Mouse (Mus musculus) liver, embryonic 14.5 days (tissue): ENCODE measurements around the gene Gpam. TPM values are rescaled to one million over a fixed set of nuclear protein-coding genes. Genes with fewer than 3 reads are reported as not detected.

Source experiments
- ATAC-seq: fragments of 200-750 bp; cut with Nextera tagmentation; 2 replicates; pipeline ENCODE4 v1.8.0; 2017; ENCODE audit warnings: moderate number of reproducible peaks, mild to moderate bottlenecking, moderate library complexity; ENCODE audit not compliant: insufficient read depth
- DNase-seq, 3 experiments: peaks; one replicate each; pipeline ENCODE4 v3.0.0-alpha.2; 2012 to 2013; ENCODE audit warnings: low read depth in 3 of 3, low spot score in 3 of 3
- H3K27ac ChIP-seq: fragments of 300-500 bp; sonication (generic); 2 replicates; pipeline ENCODE4 v1.5.1; 2014; ENCODE audit warnings: moderate library complexity, mild to moderate bottlenecking, control low read depth, inconsistent platforms
- H3K27me3 ChIP-seq: fragments of 300-500 bp; sonication (generic); 2 replicates; pipeline ENCODE4 v1.6.1; 2014; ENCODE audit warnings: mild to moderate bottlenecking, low read length, moderate library complexity; ENCODE audit not compliant: control insufficient read depth, insufficient read depth
- H3K36me3 ChIP-seq: fragments of 300-500 bp; sonication (generic); replicated peaks from 2 replicates; pipeline ENCODE4 v1.6.1; 2014; ENCODE audit warnings: low read depth; ENCODE audit not compliant: control insufficient read depth, insufficient read depth
- H3K4me1 ChIP-seq, 2 experiments: fragments of 200-500 bp in 1 of 2; fragments of 300-500 bp in 1 of 2; sonication (generic) in 1 of 2; replicated peaks; 2 replicates each; pipeline ENCODE4 v1.6.1; 2012 to 2014; ENCODE audit warnings: antibody characterized with exemption in 1 of 2, inconsistent platforms in 1 of 2, low read length in 1 of 2; ENCODE audit not compliant: control insufficient read depth in 2 of 2, insufficient read depth in 2 of 2
- H3K4me2 ChIP-seq: fragments of 300-500 bp; sonication (generic); 2 replicates; pipeline ENCODE4 v1.6.1; 2014; ENCODE audit warnings: low read depth, mild to moderate bottlenecking, control low read depth, moderate library complexity
- H3K4me3 ChIP-seq, 2 experiments: fragments of 200-500 bp in 1 of 2; fragments of 300-500 bp in 1 of 2; sonication (generic) in 1 of 2; 2 replicates each; pipeline ENCODE4 v1.5.1; 2012 to 2014; ENCODE audit warnings: low read depth in 2 of 2, low read length in 2 of 2, mild to moderate bottlenecking in 2 of 2, control low read depth in 1 of 2, inconsistent platforms in 1 of 2, moderate library complexity in 1 of 2; ENCODE audit not compliant: insufficient read depth in 1 of 2
- H3K9ac ChIP-seq: fragments of 300-500 bp; sonication (generic); replicated peaks from 2 replicates; pipeline ENCODE4 v1.6.1; 2014; ENCODE audit warnings: mild to moderate bottlenecking, control low read depth, moderate library complexity
- H3K9me3 ChIP-seq: fragments of 300-500 bp; sonication (generic); 2 replicates; pipeline ENCODE4 v1.6.1; 2016; ENCODE audit warnings: low read length, mixed read lengths; ENCODE audit not compliant: control insufficient read depth
- CTCF ChIP-seq: IDR thresholded peaks from 2 replicates; pipeline ENCODE4 v1.5.1; 2016; ENCODE audit warnings: antibody characterized with exemption, low read depth, control low read depth
- EP300 ChIP-seq: IDR thresholded peaks from 2 replicates; pipeline ENCODE4 v1.6.1; 2016; ENCODE audit warnings: antibody characterized with exemption, low read depth
- WGBS: fragments of 180-500 bp; shearing (Covaris S2); extraction: QIAGEN DNeasy Blood & Tissue Kit; methylation state at CpG from one replicate; pipeline ENCODE4 v1.1.7; 2014; ENCODE audit not compliant: insufficient replicate concordance; 5-methylcytosine and 5-hydroxymethylcytosine counted together
- polyA plus RNA-seq, 2 experiments: library from polyadenylated mRNA; depleted of rRNA in 1 of 2; stranded (reverse) in 1 of 2; unstranded in 1 of 2; fragments of >200 nt; fragmentation: Nextera tagmentation in 1 of 2; extraction: Ambion mirVana in 1 of 2; gene quantifications; 2 replicates each; pipeline versions ENCODE4 v1.2.1 to v1.2.3; 2012 to 2014

Gpam gene
- polyA plus RNA-seq, 2 experiments: 15.0 to 21.6 TPM

GRCm38 (mm10) chr19:55143391-55144300, 16.6 kb upstream of the Gpam start:
- ATAC-seq (no peak), DNase-seq (no peak)
- H3K9ac ChIP-seq: no peak overlapping the region
- peaks cover 0 to 13% of the 10 kb centered on the region in 2 experiments; a peak in 1 of 4 replicates for H3K4me1 ChIP-seq
- H3K36me3 ChIP-seq: no peaks in the 10 kb centered on the region
- no peaks in the 10 kb centered on the region for H3K27me3 ChIP-seq
- H3K9me3 ChIP-seq: no peaks in the 10 kb centered on the region
- 32% methylated on average over 11 of the region's 11 CpGs for WGBS
- TF ChIP-seq CTCF (no peak), EP300 (no peak)
- no peak overlapping the region for H3K4me3 ChIP-seq
- H3K27ac ChIP-seq: no peak overlapping the region
- H3K4me2 ChIP-seq: no peak overlapping the region

GRCm38 (mm10) chr19:55139301-55139700, 12.3 kb upstream of the Gpam start:
- DNase-seq (peak in 1 of 3 experiments; percentile 12), ATAC-seq (peak; percentile 52; the same call in 1 of the 2 replicates)
- Histone ChIP-seq H3K27me3 (no peaks in the 10 kb centered on the region), H3K36me3 (no peaks in the 10 kb centered on the region), H3K9ac (no peak overlapping the region), H3K4me3 (no peak overlapping the region), H3K4me2 (no peak overlapping the region), H3K4me1 (peaks cover 0 to 16% of the 10 kb centered on the region in 2 experiments; a peak in 2 of 4 replicates), H3K27ac (no peak overlapping the region), H3K9me3 (no peaks in the 10 kb centered on the region)
- WGBS: 44% methylated on average over 7 of the region's 7 CpGs
- TF ChIP-seq EP300 (no peak), CTCF (no peak)

GRCm38 (mm10) chr19:55138506-55138905, 11.5 kb upstream of the Gpam start:
- Histone ChIP-seq H3K4me3 (no peak overlapping the region), H3K9me3 (no peaks in the 10 kb centered on the region), H3K36me3 (no peaks in the 10 kb centered on the region), H3K4me2 (no peak overlapping the region), H3K9ac (no peak overlapping the region), H3K27ac (no peak overlapping the region), H3K27me3 (no peaks in the 10 kb centered on the region), H3K4me1 (peaks cover 0 to 16% of the 10 kb centered on the region in 2 experiments; a peak in 2 of 4 replicates)
- 64% methylated on average over 7 of the region's 7 CpGs for WGBS
- ATAC-seq: no peak
- no peak for DNase-seq
- TF ChIP-seq EP300: no peak
- no peak for TF ChIP-seq CTCF

- H3K4me3 ChIP-seq: no peak overlapping the region
- ATAC-seq (no peak), DNase-seq (no peak)
- no peaks in the 10 kb centered on the region for H3K36me3 ChIP-seq
- no peaks in the 10 kb centered on the region for H3K27me3 ChIP-seq
- H3K27ac ChIP-seq: no peak overlapping the region
- H3K9ac ChIP-seq: no peak overlapping the region
- no peak overlapping the region for H3K4me2 ChIP-seq
- WGBS: 37% methylated on average over 7 of the region's 7 CpGs
- no peak for TF ChIP-seq CTCF
- no peak for TF ChIP-seq EP300
- H3K4me1 ChIP-seq: peaks cover 0 to 16% of the 10 kb centered on the region in 2 experiments; a peak in 2 of 4 replicates
- no peaks in the 10 kb centered on the region for H3K9me3 ChIP-seq
Observed at GRCm38 (mm10) chr19:55137884-55138283, 10.8 kb upstream of the Gpam start.

- Histone ChIP-seq H3K36me3 (no peaks in the 10 kb centered on the region), H3K4me2 (no peak overlapping the region), H3K9me3 (no peaks in the 10 kb centered on the region), H3K27ac (no peak overlapping the region), H3K4me1 (peaks cover 0 to 19% of the 10 kb centered on the region in 2 experiments; a peak in 2 of 4 replicates), H3K9ac (no peak overlapping the region), H3K4me3 (no peak overlapping the region), H3K27me3 (no peaks in the 10 kb centered on the region)
- no peak for ATAC-seq
- TF ChIP-seq CTCF: no peak
- no peak for TF ChIP-seq EP300
- no peak for DNase-seq
- WGBS: 41% methylated on average over 4 of the region's 4 CpGs
Observed at GRCm38 (mm10) chr19:55136693-55137427, 9.8 kb upstream of the Gpam start.
